Mouse (Mus musculus) heart, embryonic 16.5 days (tissue): ENCODE results near the gene Tlr9. TPM values are rescaled to one million over a fixed set of nuclear protein-coding genes. Genes with fewer than 3 reads are reported as not detected.
A peak's percentile ranks its signal among the peaks of the same experiment; 100 is the strongest.

Source experiments
- ATAC-seq: fragments of 200-750 bp; cut with Nextera tagmentation; replicated peaks from 2 replicates; pipeline ENCODE4 v1.8.0; 2017; ENCODE audit warnings: moderate number of reproducible peaks; ENCODE audit not compliant: insufficient read depth, low FRiP score; ENCODE audit errors: extremely low read depth
- H3K27ac ChIP-seq: fragments of 300-500 bp; sonication (generic); 2 replicates; pipeline ENCODE4 v1.5.1; 2014; ENCODE audit warnings: mild to moderate bottlenecking, low read length, control low read depth, moderate library complexity
- H3K27me3 ChIP-seq: fragments of 300-500 bp; sonication (generic); 2 replicates; pipeline ENCODE4 v1.6.1; 2014; ENCODE audit warnings: low read length, mixed read lengths; ENCODE audit not compliant: control insufficient read depth, insufficient read depth
- H3K36me3 ChIP-seq: fragments of 300-500 bp; sonication (generic); 2 replicates; pipeline ENCODE4 v1.6.1; 2014; ENCODE audit not compliant: control insufficient read depth, insufficient read depth
- H3K4me1 ChIP-seq: fragments of 300-500 bp; sonication (generic); 2 replicates; pipeline ENCODE4 v1.6.1; 2014; ENCODE audit warnings: low read length, mixed read lengths; ENCODE audit not compliant: control insufficient read depth, insufficient read depth
- H3K4me2 ChIP-seq: fragments of 300-500 bp; sonication (generic); 2 replicates; pipeline ENCODE4 v1.6.1; 2014; ENCODE audit warnings: low read depth, mild to moderate bottlenecking, control low read depth, low read length
- H3K4me3 ChIP-seq: fragments of 300-500 bp; sonication (generic); 2 replicates; pipeline ENCODE4 v1.5.1; 2014; ENCODE audit warnings: mild to moderate bottlenecking, control low read depth, low read length
- H3K9ac ChIP-seq: fragments of 300-500 bp; sonication (generic); 2 replicates; pipeline ENCODE4 v1.6.1; 2014; ENCODE audit warnings: low read length, control low read depth
- H3K9me3 ChIP-seq: fragments of 300-500 bp; sonication (generic); replicated peaks from 2 replicates; pipeline ENCODE4 v1.6.1; 2016; ENCODE audit warnings: low read length; ENCODE audit not compliant: control insufficient read depth
- WGBS: fragments of 180-500 bp; shearing (Covaris S2); extraction: QIAGEN DNeasy Blood & Tissue Kit; methylation state at CpG from one replicate; pipeline ENCODE4 v1.1.7; 2014; 5-methylcytosine and 5-hydroxymethylcytosine counted together
- polyA plus RNA-seq: library from polyadenylated mRNA; unstranded; fragments of >200 nt; fragmentation: Nextera tagmentation; extraction: Ambion mirVana; gene quantifications from 2 replicates; pipeline ENCODE4 v1.2.1, GENCODE M21; 2015

Tlr9 gene
- polyA plus RNA-seq, 1 experiment from 2014 or later = 0.05 TPM

DNA sequence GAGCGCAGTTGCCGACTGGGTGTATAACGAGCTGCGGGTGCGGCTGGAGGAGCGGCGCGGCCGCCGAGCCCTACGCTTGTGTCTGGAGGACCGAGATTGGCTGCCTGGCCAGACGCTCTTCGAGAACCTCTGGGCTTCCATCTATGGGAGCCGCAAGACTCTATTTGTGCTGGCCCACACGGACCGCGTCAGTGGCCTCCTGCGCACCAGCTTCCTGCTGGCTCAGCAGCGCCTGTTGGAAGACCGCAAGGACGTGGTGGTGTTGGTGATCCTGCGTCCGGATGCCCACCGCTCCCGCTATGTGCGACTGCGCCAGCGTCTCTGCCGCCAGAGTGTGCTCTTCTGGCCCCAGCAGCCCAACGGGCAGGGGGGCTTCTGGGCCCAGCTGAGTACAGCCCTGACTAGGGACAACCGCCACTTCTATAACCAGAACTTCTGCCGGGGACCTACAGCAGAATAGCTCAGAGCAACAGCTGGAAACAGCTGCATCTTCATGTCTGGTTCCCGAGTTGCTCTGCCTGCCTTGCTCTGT lies 3.8 kb downstream of the Tlr9 start:
- ATAC-seq = peak; percentile 39
- H3K4me1 ChIP-seq = peaks cover 11% of the 10 kb centered on the region
- peak overlapping the region; percentile 65 for H3K9ac ChIP-seq
- H3K27ac ChIP-seq = no peak overlapping the region
- 4% methylated on average over 34 of the region's 34 CpGs for WGBS
- peak overlapping the region; percentile 54 for H3K4me3 ChIP-seq
- H3K36me3 ChIP-seq = no peaks in the 10 kb centered on the region
- H3K4me2 ChIP-seq = peak overlapping the region; percentile 85
- no peaks in the 10 kb centered on the region for H3K9me3 ChIP-seq
- H3K27me3 ChIP-seq = peaks cover 15% of the 10 kb centered on the region

DNA sequence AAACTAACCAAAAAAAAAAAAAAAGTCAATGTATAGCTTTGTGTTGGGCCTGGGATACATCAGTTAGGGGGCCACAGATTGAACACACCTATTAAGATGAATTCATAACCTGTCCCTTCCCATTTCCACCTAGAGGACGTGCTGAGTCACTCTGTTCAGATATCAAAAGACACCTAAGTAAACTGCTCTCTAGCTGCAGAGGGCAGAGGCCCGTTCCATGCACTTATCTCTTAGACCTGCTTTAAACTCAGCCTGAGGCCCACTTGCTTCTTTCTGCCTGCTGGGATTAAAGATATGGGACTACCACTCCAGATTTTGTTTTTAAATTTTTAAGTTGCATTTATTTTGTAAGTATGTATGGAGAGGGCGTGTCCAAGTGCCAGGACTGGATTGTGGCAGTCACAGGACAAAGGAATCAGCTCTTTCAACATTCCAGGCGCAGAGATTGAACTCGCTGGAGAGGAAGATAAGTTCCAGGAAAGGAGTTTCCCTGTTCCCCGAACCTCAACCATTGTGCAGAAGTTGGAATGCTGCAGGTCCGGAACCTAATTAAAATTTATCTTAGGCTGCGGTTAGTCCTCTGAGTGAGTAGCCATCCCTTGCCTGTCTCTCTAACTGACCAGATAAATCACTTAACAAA lies 5.5 kb downstream of the Tlr9 start:
- H3K27me3 ChIP-seq = peaks cover 15% of the 10 kb centered on the region
- H3K4me3 ChIP-seq = no peak overlapping the region
- peaks cover 5% of the 10 kb centered on the region for H3K36me3 ChIP-seq
- ATAC-seq = no peak
- 33% methylated on average over 8 of the region's 8 CpGs for WGBS
- no peak overlapping the region for H3K9ac ChIP-seq
- no peak overlapping the region for H3K27ac ChIP-seq
- H3K4me1 ChIP-seq = peaks cover 11% of the 10 kb centered on the region
- H3K9me3 ChIP-seq = no peaks in the 10 kb centered on the region
- no peak overlapping the region for H3K4me2 ChIP-seq

DNA sequence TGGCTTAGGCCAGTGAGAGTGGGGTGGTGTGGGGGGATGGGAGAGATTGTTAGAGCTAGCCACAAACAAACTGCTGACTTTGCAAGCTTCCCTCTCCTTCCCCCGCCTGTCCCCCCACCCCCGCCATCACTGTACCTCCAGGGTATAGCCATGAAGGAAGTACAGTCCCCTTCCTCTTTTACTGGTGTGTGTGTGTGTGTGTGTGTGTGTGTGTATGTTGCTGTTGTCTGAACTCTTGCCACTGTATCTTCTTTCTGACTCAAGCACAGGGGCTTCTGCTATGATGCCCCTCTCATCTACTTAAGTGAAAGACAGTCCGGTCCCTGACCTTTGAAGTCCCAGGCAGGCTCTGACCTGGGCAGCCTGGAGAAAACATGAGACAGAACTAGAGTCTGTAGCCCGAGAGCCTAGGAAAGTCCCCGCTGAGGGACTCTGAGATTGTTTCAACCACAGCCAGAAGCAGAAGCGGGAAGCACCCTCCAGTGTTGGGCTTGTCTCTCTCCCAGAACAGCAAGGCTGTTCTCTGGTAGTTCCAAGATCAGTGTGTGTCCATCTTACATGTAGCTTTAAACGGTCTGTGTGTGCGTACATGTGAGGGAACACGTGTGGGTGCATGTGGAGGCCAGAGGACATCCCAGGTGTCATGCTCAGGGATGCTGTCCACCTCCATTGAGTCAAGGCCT lies 7.8 kb downstream of the Tlr9 start:
- Histone ChIP-seq H3K4me3 (no peak overlapping the region), H3K9me3 (no peaks in the 10 kb centered on the region), H3K9ac (no peak overlapping the region), H3K27me3 (peaks cover 7% of the 10 kb centered on the region), H3K4me1 (peaks cover 12% of the 10 kb centered on the region), H3K27ac (peak overlapping the region; percentile 13; the same call in 1 of the 2 replicates), H3K36me3 (peaks cover 23% of the 10 kb centered on the region), H3K4me2 (no peak overlapping the region)
- WGBS = 77% methylated on average over 9 of the region's 9 CpGs
- ATAC-seq = no peak

DNA sequence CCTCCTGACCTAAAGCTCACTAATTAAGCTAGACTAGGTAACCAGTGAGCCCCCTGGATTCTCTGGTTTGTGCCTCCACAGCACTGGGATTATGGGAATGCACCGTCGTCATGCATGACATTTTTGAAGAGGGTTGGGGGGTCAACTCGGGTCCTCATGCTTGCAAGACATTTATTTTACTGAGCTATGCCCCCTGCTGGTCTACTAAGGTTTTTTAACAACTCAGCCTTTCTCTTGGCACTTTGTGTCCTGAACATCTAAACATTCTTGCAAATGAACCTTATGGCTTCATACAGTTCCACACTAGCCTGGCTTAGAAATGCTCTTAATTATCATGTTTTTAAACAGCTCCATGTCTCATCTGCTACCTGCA lies 8.3 kb downstream of the Tlr9 start:
- 50% methylated on average over 3 of the region's 3 CpGs for WGBS
- H3K27ac ChIP-seq = no peak overlapping the region
- no peak overlapping the region for H3K4me2 ChIP-seq
- no peak overlapping the region for H3K4me3 ChIP-seq
- H3K36me3 ChIP-seq = peaks cover 23% of the 10 kb centered on the region
- peaks cover 2% of the 10 kb centered on the region for H3K27me3 ChIP-seq
- ATAC-seq = no peak
- H3K9ac ChIP-seq = no peak overlapping the region
- no peaks in the 10 kb centered on the region for H3K9me3 ChIP-seq
- H3K4me1 ChIP-seq = peaks cover 15% of the 10 kb centered on the region

DNA sequence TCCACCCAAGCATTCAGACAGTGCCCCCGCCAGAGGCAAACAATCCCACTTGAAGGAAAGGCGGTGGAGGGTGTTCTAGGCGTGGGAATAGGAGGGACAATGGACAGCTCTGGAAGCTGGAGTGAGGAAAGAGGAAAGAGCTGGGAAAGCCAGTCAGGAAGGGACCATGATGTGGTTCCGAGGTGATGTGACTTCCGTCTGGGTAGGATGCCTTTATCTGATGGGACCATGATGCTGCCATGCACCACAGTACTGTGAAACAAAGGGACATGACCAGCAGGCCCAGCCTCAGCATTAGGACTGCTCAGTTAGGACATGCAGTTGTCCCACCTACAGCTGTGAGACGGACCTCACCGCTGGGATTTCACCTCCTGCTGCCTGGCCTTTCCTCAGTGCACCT lies 8.8 kb downstream of the Tlr9 start:
- Histone ChIP-seq H3K9ac (no peak overlapping the region), H3K4me1 (peaks cover 12% of the 10 kb centered on the region), H3K9me3 (no peaks in the 10 kb centered on the region), H3K4me3 (no peak overlapping the region), H3K36me3 (peaks cover 28% of the 10 kb centered on the region), H3K4me2 (no peak overlapping the region), H3K27ac (no peak overlapping the region), H3K27me3 (no peaks in the 10 kb centered on the region)
- no peak for ATAC-seq
- WGBS = 72% methylated on average over 7 of the region's 7 CpGs

DNA sequence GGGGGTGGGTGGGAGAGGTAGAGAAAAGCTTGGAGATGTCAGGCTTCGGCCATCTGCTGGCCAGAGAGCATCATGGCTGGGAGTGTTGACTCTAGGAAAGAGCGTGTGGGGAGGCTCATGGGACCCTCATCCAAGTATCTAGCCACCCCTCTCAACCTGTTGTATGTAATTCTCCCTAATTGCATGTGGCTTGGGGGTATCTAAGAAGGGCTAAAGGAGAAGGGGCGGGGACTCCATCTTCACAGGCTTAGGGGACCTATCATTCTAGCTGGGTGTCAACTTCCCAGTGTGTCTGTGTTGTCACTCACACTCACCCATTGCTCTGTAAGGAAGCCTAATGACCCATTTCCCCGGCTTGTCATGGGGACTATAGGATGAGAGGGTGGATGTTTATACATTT lies 9.4 kb downstream of the Tlr9 start:
- Histone ChIP-seq H3K9ac (no peak overlapping the region), H3K4me3 (no peak overlapping the region), H3K27ac (no peak overlapping the region), H3K9me3 (no peaks in the 10 kb centered on the region), H3K27me3 (no peaks in the 10 kb centered on the region), H3K4me2 (no peak overlapping the region), H3K4me1 (peaks cover 12% of the 10 kb centered on the region), H3K36me3 (peaks cover 34% of the 10 kb centered on the region)
- ATAC-seq = no peak
- whole genome bisulfite sequencing = 76% methylated on average over 4 of the region's 4 CpGs

DNA sequence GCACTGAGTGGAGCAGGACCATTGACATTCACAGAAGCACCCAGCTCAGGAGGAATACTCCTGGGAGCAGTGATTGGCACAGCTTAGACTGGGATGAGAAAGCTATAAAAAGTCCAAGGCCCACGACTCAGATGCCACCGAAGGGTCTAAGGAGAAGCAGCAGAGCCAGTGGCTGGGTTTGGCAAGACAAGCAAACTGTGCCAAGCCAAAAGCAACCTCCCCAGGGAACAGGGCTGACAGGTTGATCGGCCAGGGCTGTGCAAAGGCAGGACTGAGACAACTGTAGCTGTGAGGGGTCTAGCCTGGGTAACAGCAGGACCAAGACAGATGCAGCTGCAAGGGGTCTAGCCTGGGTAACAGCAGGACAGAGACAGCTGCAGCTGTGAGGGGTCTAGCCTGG lies 10.6 kb downstream of the Tlr9 start:
- 87% methylated on average over 3 of the region's 3 CpGs for WGBS
- no peaks in the 10 kb centered on the region for H3K9me3 ChIP-seq
- H3K27ac ChIP-seq = no peak overlapping the region
- no peak overlapping the region for H3K4me3 ChIP-seq
- H3K4me2 ChIP-seq = no peak overlapping the region
- ATAC-seq = no peak
- H3K9ac ChIP-seq = no peak overlapping the region
- peaks cover 9% of the 10 kb centered on the region for H3K4me1 ChIP-seq
- H3K27me3 ChIP-seq = no peaks in the 10 kb centered on the region
- peaks cover 45% of the 10 kb centered on the region for H3K36me3 ChIP-seq

DNA sequence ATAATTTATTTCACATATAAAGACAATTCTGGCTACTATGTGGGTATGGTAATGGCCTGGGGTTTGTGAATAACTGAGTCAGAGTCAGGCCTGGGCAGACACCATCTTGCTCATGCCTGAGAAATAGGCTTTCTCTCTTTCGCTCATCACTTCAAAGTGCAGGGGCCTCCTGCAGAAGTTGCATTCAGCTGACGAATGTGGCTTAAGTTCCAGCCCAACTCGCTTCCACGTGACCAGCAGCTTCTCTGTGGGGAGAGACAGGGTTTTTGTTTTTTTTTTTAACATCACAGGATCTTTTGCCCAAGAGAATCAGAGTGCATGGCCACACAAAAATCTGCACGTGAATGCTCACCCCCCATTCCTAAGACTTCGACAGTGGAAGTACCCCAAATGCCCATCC lies 11.6 kb downstream of the Tlr9 start:
- H3K27ac ChIP-seq = no peak overlapping the region
- ATAC-seq = no peak
- 0 out of 2 replicates have a peak, but pooled peaks cover 5% of the 10 kb centered on the region for H3K4me1 ChIP-seq
- no peak overlapping the region for H3K4me3 ChIP-seq
- no peaks in the 10 kb centered on the region for H3K9me3 ChIP-seq
- H3K9ac ChIP-seq = no peak overlapping the region
- H3K36me3 ChIP-seq = peaks cover 53% of the 10 kb centered on the region
- H3K27me3 ChIP-seq = no peaks in the 10 kb centered on the region
- no peak overlapping the region for H3K4me2 ChIP-seq
- WGBS = 81% methylated on average over 6 of the region's 6 CpGs

DNA sequence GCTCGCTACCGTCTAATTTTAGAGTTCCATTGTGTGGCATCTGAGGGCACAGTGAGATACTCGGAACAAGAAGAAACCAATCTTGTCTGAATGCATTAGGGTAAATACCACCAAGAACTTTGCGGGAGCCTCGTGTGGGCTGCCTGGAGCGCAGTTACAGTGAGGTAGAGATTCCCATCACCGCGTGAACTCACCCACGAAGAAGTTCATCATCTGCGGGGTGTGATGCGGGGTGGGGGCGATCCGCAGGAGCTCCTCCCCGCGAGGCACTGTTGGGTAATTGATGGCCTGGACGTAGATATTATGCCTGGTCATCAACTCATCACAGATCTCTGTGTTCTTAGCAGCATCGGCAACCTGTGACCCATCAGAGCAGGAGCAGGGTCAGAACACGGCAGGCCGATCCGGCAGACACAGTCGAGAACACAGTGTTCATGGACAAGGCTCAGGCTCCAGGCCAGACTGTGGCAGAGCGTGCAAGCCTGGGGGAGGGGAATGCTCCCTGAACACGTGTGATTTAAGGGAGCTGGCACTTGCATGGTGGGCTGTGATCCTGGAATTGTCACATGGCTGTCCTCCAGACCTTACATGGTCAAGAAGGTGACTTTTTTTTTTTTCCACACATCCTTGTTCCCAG lies 12.9 kb downstream of the Tlr9 start:
- H3K27ac ChIP-seq = 0 out of 2 replicates have a peak overlapping the region, but pooled peaks have one; percentile 13
- H3K27me3 ChIP-seq = no peaks in the 10 kb centered on the region
- H3K4me1 ChIP-seq = 0 out of 2 replicates have a peak, but pooled peaks cover 5% of the 10 kb centered on the region
- H3K4me2 ChIP-seq = no peak overlapping the region
- H3K36me3 ChIP-seq = peaks cover 59% of the 10 kb centered on the region
- 74% methylated on average over 23 of the region's 23 CpGs for WGBS
- ATAC-seq = peak; percentile 50
- H3K9ac ChIP-seq = no peak overlapping the region
- no peak overlapping the region for H3K4me3 ChIP-seq
- H3K9me3 ChIP-seq = no peaks in the 10 kb centered on the region
